Mouse (Mus musculus): ENCODE results near the gene Exo1. TPM values are rescaled to one million over a fixed set of nuclear protein-coding genes. Genes with fewer than 3 reads are reported as not detected.

Exo1 gene
- total and polyA plus RNA-seq, 3 experiments = 74.2 to 1,192 (median 82.9) TPM

- Histone ChIP-seq H3K27me3 (ENCODE audit: control insufficient read depth in 1 of 2, insufficient read depth in 2 of 2, low read length in 2 of 2) (no peaks in the 10 kb centered on the region), H3K9ac (ENCODE audit: control insufficient read depth, low read depth, low read length, poor library complexity, severe bottlenecking) (no peak overlapping the region), H3K27ac (ENCODE audit: control insufficient read depth, low read depth, low read length) (no peak overlapping the region), H3K4me1 (ENCODE audit: control insufficient read depth in 1 of 2, insufficient read depth in 2 of 2, low read length in 2 of 2) (peaks cover 5 to 18% of the 10 kb centered on the region in 2 experiments; a peak in 3 of 4 replicates), H3K9me3 (replicated peaks; ENCODE audit: insufficient read depth, low read length) (no peaks in the 10 kb centered on the region), H3K36me3 (ENCODE audit: control insufficient read depth in 1 of 2, insufficient read depth in 2 of 2, low read length in 2 of 2) (peaks cover 32 to 41% of the 10 kb centered on the region in 2 experiments), H3K79me2 (ENCODE audit: control insufficient read depth, insufficient read depth, low read length, poor library complexity) (peaks cover 28% of the 10 kb centered on the region), H3K4me3 (ENCODE audit: control insufficient read depth in 1 of 2, insufficient read depth in 1 of 2, low read depth in 2 of 2, low read length in 2 of 2) (no peak overlapping the region)
- no peak for TF ChIP-seq BHLHE40 (IDR thresholded peaks at IDR 0.05; ENCODE audit: borderline replicate concordance, low read depth, low read length)
- no peak for TF ChIP-seq MXI1 (IDR thresholded peaks at IDR 0.05; ENCODE audit: low read depth, low read length)
- no peak for TF ChIP-seq KAT2A (conservative IDR thresholded peaks at IDR 0.05; ENCODE audit: low read depth, low read length)
- TF ChIP-seq ZC3H11A (IDR thresholded peaks at IDR 0.05; ENCODE audit: low read depth, low read length) = no peak
- TF ChIP-seq UBTF (IDR thresholded peaks at IDR 0.05; ENCODE audit: borderline replicate concordance, insufficient read depth, low read depth, low read length) = no peak
- TF ChIP-seq USF2 (IDR thresholded peaks at IDR 0.05; ENCODE audit: borderline replicate concordance in 1 of 2, insufficient read depth in 1 of 2, low read depth in 1 of 2, low read length in 2 of 2) = no peak
- no peak for TF ChIP-seq ZNF384 (IDR thresholded peaks at IDR 0.05; ENCODE audit: low read depth, low read length)
- no peak for TF ChIP-seq ZKSCAN1 (IDR thresholded peaks at IDR 0.05; ENCODE audit: low read depth, low read length)
- no peak for TF ChIP-seq TCF12 (IDR thresholded peaks at IDR 0.05; ENCODE audit: low read depth, low read length)
- no peak for TF ChIP-seq MEF2A (IDR thresholded peaks at IDR 0.05; ENCODE audit: extremely low read depth, insufficient replicate concordance, low read depth, low read length, poor library complexity, severe bottlenecking)
- TF ChIP-seq RAD21 (IDR thresholded peaks at IDR 0.05; ENCODE audit: low read depth, low read length) = no peak
- TF ChIP-seq CHD1 (IDR thresholded peaks at IDR 0.05; ENCODE audit: low read depth, low read length) = no peak
- no peak for TF ChIP-seq POLR2A (IDR thresholded peaks at IDR 0.05; ENCODE audit: control insufficient read depth in 1 of 2, insufficient read depth in 1 of 2, low read depth in 1 of 2, low read length in 2 of 2, poor library complexity in 1 of 2)
- no peak for TF ChIP-seq SIN3A (IDR thresholded peaks at IDR 0.05; ENCODE audit: low read length)
- no peak for TF ChIP-seq SMC3 (IDR thresholded peaks at IDR 0.05; ENCODE audit: low read depth, low read length)
- TF ChIP-seq CTCF (IDR thresholded peaks at IDR 0.05 in 2 of 3, conservative IDR thresholded peaks at IDR 0.05 in 1 of 3; ENCODE audit: control insufficient read depth in 1 of 3, insufficient read depth in 1 of 3, low read depth in 2 of 3, low read length in 3 of 3, poor library complexity in 1 of 3, severe bottlenecking in 1 of 3) = no peak
- TF ChIP-seq NELFE (IDR thresholded peaks at IDR 0.05; ENCODE audit: low read depth, low read length) = no peak
- no peak for TF ChIP-seq GATA1 (IDR thresholded peaks at IDR 0.05; ENCODE audit: low read depth, low read length)
- no peak for TF ChIP-seq ETS1 (IDR thresholded peaks at IDR 0.05; ENCODE audit: low read depth, low read length)
- TF ChIP-seq MAFK (IDR thresholded peaks at IDR 0.05; ENCODE audit: borderline replicate concordance, low read depth, low read length) = no peak
- no peak for DNase-seq (ENCODE audit: low read depth, low spot score)
Measured at GRCm38 (mm10) chr1:175883398-175883797, 3.0 kb downstream of the Exo1 start.

- no peak overlapping the region for H3K9ac ChIP-seq (ENCODE audit: control insufficient read depth, low read depth, low read length, poor library complexity, severe bottlenecking)
- H3K27me3 ChIP-seq (ENCODE audit: control insufficient read depth in 1 of 2, insufficient read depth in 2 of 2, low read length in 2 of 2) = no peaks in the 10 kb centered on the region
- no peak overlapping the region for H3K27ac ChIP-seq (ENCODE audit: control insufficient read depth, low read depth, low read length)
- DNase-seq (ENCODE audit: low read depth, low spot score) = no peak
- H3K4me3 ChIP-seq (ENCODE audit: control insufficient read depth in 1 of 2, insufficient read depth in 1 of 2, low read depth in 2 of 2, low read length in 2 of 2) = no peak overlapping the region
- H3K9me3 ChIP-seq (replicated peaks; ENCODE audit: insufficient read depth, low read length) = no peaks in the 10 kb centered on the region
- peaks cover 0 to 8% of the 10 kb centered on the region in 2 experiments; a peak in 2 of 4 replicates for H3K36me3 ChIP-seq (ENCODE audit: control insufficient read depth in 1 of 2, insufficient read depth in 2 of 2, low read length in 2 of 2)
- TF ChIP-seq TCF12 (IDR thresholded peaks at IDR 0.05; ENCODE audit: low read depth, low read length) (no peak), BHLHE40 (IDR thresholded peaks at IDR 0.05; ENCODE audit: borderline replicate concordance, low read depth, low read length) (no peak), ZMIZ1 (IDR thresholded peaks at IDR 0.05; ENCODE audit: low read depth, low read length) (no peak), CTCF (IDR thresholded peaks at IDR 0.05 in 2 of 3, conservative IDR thresholded peaks at IDR 0.05 in 1 of 3; ENCODE audit: control insufficient read depth in 1 of 3, insufficient read depth in 1 of 3, low read depth in 2 of 3, low read length in 3 of 3, poor library complexity in 1 of 3, severe bottlenecking in 1 of 3) (no peak), USF2 (IDR thresholded peaks at IDR 0.05; ENCODE audit: borderline replicate concordance in 1 of 2, insufficient read depth in 1 of 2, low read depth in 1 of 2, low read length in 2 of 2) (no peak), USF1 (IDR thresholded peaks at IDR 0.05; ENCODE audit: low read depth, low read length) (no peak), CHD1 (IDR thresholded peaks at IDR 0.05; ENCODE audit: low read depth, low read length) (no peak), UBTF (IDR thresholded peaks at IDR 0.05; ENCODE audit: borderline replicate concordance, insufficient read depth, low read depth, low read length) (no peak)
- H3K4me1 ChIP-seq (ENCODE audit: control insufficient read depth in 1 of 2, insufficient read depth in 2 of 2, low read length in 2 of 2) = no peaks in the 10 kb centered on the region
- H3K79me2 ChIP-seq (ENCODE audit: control insufficient read depth, insufficient read depth, low read length, poor library complexity) = no peaks in the 10 kb centered on the region; the same call in 1 of the 2 replicates
Measured at GRCm38 (mm10) chr1:175893263-175893662, 12.9 kb downstream of the Exo1 start.
